In the genomic region with DNA sequence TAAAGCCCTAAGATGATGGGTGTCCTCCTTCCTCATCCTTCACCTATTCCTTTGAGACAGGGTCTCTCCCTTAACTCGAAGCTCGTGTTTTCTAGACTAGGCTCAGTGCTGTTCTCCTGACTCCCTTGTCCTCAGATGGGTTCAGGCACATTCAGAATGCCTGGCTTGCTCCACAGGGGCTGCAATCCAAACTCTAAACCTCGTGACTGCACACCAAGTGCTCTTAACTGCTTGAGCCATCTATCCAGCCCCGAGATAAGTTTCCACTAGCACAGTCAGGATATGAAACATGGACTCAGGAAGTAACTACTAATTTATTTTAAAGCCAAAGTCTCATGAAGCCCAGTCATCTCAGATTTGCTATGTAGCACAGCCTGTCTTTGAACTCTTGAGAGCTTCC, we compare ENCODE assay signal across 13 mouse cellular contexts. TPM values are rescaled to one million over a fixed set of nuclear protein-coding genes. Genes with fewer than 3 reads are reported as not detected.
DNase-seq lines count a peak whose midpoint lies in the region; ATAC-seq and TF ChIP-seq lines count a peak whose summit lies in the region.
"Had no signal": no experiment of that assay in that cellular context is flagged by ENCODE, and none has a peak within 500 bp of the region (broad histone marks: within the 10 kb centered on the region; RNA-seq: fewer than 3 reads in every experiment).

No protein-coding gene starts in this region.

- ATAC-seq in forebrain, embryonic 12.5 days (ENCODE audit: low FRiP score): no peak
- no peak for ATAC-seq in forebrain, embryonic 16.5 days
- no peak for ATAC-seq in midbrain, embryonic 12.5 days (ENCODE audit: low FRiP score, low read depth)
- no peak for ATAC-seq in midbrain, embryonic 11.5 days (ENCODE audit: low FRiP score)
- ATAC-seq in neural tube, embryonic 14.5 days (ENCODE audit: low read depth): no peak
- ATAC-seq: liver, postnatal 0 days had no signal

- no peak for TF ChIP-seq CTCF in lung, adult 2 months (IDR thresholded peaks at IDR 0.05; ENCODE audit: insufficient read depth, low read length)

- no peak overlapping the region for H3K4me3 ChIP-seq in forebrain, embryonic 12.5 days (replicated peaks)
- no peak overlapping the region for H3K4me3 ChIP-seq in forebrain, embryonic 16.5 days (replicated peaks; ENCODE audit: low read length)
- H3K4me3 ChIP-seq in midbrain, embryonic 12.5 days: no peak overlapping the region
- H3K4me3 ChIP-seq in midbrain, embryonic 11.5 days (ENCODE audit: low read depth, low read length): no peak overlapping the region
- H3K4me3 ChIP-seq in lung, adult 2 months (replicated peaks; ENCODE audit: extremely low read depth, low read depth, low read length): no peak overlapping the region
- H3K4me3 ChIP-seq in neural tube, embryonic 14.5 days (ENCODE audit: low read depth, low read length): no peak overlapping the region
- H3K4me3 ChIP-seq: embryonic facial prominence, embryonic 12.5 days; heart, embryonic 10.5 days had no signal

- DNase-seq in midbrain, embryonic 11.5 days (ENCODE audit: low spot score, missing footprints): no peak
- DNase-seq in lung, adult 2 months: peak; percentile 46
- no peak for DNase-seq in thymus, postnatal 25 days
- DNase-seq in layer of hippocampus, adult 9-10 months (ENCODE audit: low spot score): no peak
- DNase-seq: kidney, postnatal 14 days; liver, postnatal 0 days; thymus, postnatal 14 days had no signal

- WGBS in forebrain, embryonic 12.5 days: 81% methylated on average over 4 of the region's 4 CpGs
- WGBS in forebrain, embryonic 16.5 days: 82% methylated on average over 4 of the region's 4 CpGs
- WGBS in midbrain, embryonic 12.5 days: 83% methylated on average over 4 of the region's 4 CpGs
- WGBS in midbrain, embryonic 11.5 days: 79% methylated on average over 4 of the region's 4 CpGs
- WGBS in lung, adult 2 months: 36% methylated on average over 4 of the region's 4 CpGs
- WGBS in neural tube, embryonic 14.5 days: 70% methylated on average over 4 of the region's 4 CpGs

- H3K36me3 ChIP-seq in forebrain, embryonic 12.5 days (replicated peaks): peaks cover 26% of the 10 kb centered on the region
- no peaks in the 10 kb centered on the region; the same call in 1 of the 2 replicates for H3K36me3 ChIP-seq in forebrain, embryonic 16.5 days (ENCODE audit: control insufficient read depth, insufficient read depth)
- H3K36me3 ChIP-seq in midbrain, embryonic 12.5 days: peaks cover 25% of the 10 kb centered on the region
- no peaks in the 10 kb centered on the region for H3K36me3 ChIP-seq in midbrain, embryonic 11.5 days (ENCODE audit: control insufficient read depth, insufficient read depth, low read length)
- H3K36me3 ChIP-seq in neural tube, embryonic 14.5 days (ENCODE audit: control insufficient read depth, insufficient read depth, low read length): peaks cover 12% of the 10 kb centered on the region; the same call in 1 of the 2 replicates
- H3K36me3 ChIP-seq: embryonic facial prominence, embryonic 12.5 days had no signal

- no peak for TF ChIP-seq POLR2A in lung, adult 2 months (IDR thresholded peaks at IDR 0.05; ENCODE audit: borderline replicate concordance, extremely low read depth, low read depth, low read length)

- H3K27ac ChIP-seq in forebrain, embryonic 12.5 days: peak overlapping the region; percentile 76
- no peak overlapping the region for H3K27ac ChIP-seq in forebrain, embryonic 16.5 days (ENCODE audit: low read length)
- peak overlapping the region; percentile 76; the same call in 1 of the 2 replicates for H3K27ac ChIP-seq in midbrain, embryonic 12.5 days (replicated peaks)
- no peak overlapping the region for H3K27ac ChIP-seq in midbrain, embryonic 11.5 days (ENCODE audit: low read depth, low read length)
- peak overlapping the region; percentile 62; the same call in 1 of the 2 replicates for H3K27ac ChIP-seq in neural tube, embryonic 14.5 days (ENCODE audit: low read depth, low read length)
- H3K27ac ChIP-seq: embryonic facial prominence, embryonic 12.5 days had no signal

- no peaks in the 10 kb centered on the region for H3K9me3 ChIP-seq in forebrain, embryonic 12.5 days
- H3K9me3 ChIP-seq in forebrain, embryonic 16.5 days (ENCODE audit: control insufficient read depth, low read length): no peaks in the 10 kb centered on the region
- no peaks in the 10 kb centered on the region for H3K9me3 ChIP-seq in midbrain, embryonic 12.5 days
- H3K9me3 ChIP-seq in midbrain, embryonic 11.5 days (ENCODE audit: control insufficient read depth, low read length): no peaks in the 10 kb centered on the region
- no peaks in the 10 kb centered on the region for H3K9me3 ChIP-seq in neural tube, embryonic 14.5 days (ENCODE audit: control insufficient read depth, low read length)
- H3K9me3 ChIP-seq: embryonic facial prominence, embryonic 12.5 days; heart, embryonic 10.5 days had no signal

- H3K9ac ChIP-seq in forebrain, embryonic 12.5 days: no peak overlapping the region
- no peak overlapping the region for H3K9ac ChIP-seq in forebrain, embryonic 16.5 days (replicated peaks; ENCODE audit: low read depth, low read length)
- H3K9ac ChIP-seq in midbrain, embryonic 12.5 days (replicated peaks): no peak overlapping the region
- H3K9ac ChIP-seq in midbrain, embryonic 11.5 days (ENCODE audit: low read length): no peak overlapping the region
- H3K9ac ChIP-seq in neural tube, embryonic 14.5 days (replicated peaks; ENCODE audit: low read depth, low read length): no peak overlapping the region
- H3K9ac ChIP-seq: embryonic facial prominence, embryonic 12.5 days; liver, postnatal 0 days had no signal

- peaks cover 18% of the 10 kb centered on the region for H3K4me1 ChIP-seq in forebrain, embryonic 12.5 days
- H3K4me1 ChIP-seq in forebrain, embryonic 16.5 days (replicated peaks; ENCODE audit: control insufficient read depth, insufficient read depth, low read length): peaks cover 17% of the 10 kb centered on the region
- peaks cover 25% of the 10 kb centered on the region for H3K4me1 ChIP-seq in midbrain, embryonic 12.5 days
- H3K4me1 ChIP-seq in midbrain, embryonic 11.5 days (ENCODE audit: control insufficient read depth, insufficient read depth, low read length): no peaks in the 10 kb centered on the region; the same call in 1 of the 2 replicates
- peaks cover 17% of the 10 kb centered on the region for H3K4me1 ChIP-seq in lung, adult 2 months (ENCODE audit: control insufficient read depth, insufficient read depth, low read length)
- H3K4me1 ChIP-seq in neural tube, embryonic 14.5 days (ENCODE audit: control insufficient read depth, insufficient read depth, low read length): peaks cover 27% of the 10 kb centered on the region

- no peaks in the 10 kb centered on the region for H3K27me3 ChIP-seq in forebrain, embryonic 12.5 days
- no peaks in the 10 kb centered on the region for H3K27me3 ChIP-seq in forebrain, embryonic 16.5 days (replicated peaks; ENCODE audit: control insufficient read depth, insufficient read depth, low read length)
- H3K27me3 ChIP-seq in midbrain, embryonic 12.5 days: no peaks in the 10 kb centered on the region
- no peaks in the 10 kb centered on the region for H3K27me3 ChIP-seq in midbrain, embryonic 11.5 days (ENCODE audit: control insufficient read depth, insufficient read depth, low read length)
- no peaks in the 10 kb centered on the region for H3K27me3 ChIP-seq in neural tube, embryonic 14.5 days (ENCODE audit: control insufficient read depth, insufficient read depth, low read length)
- H3K27me3 ChIP-seq: embryonic facial prominence, embryonic 12.5 days had no signal

- no peak overlapping the region for H3K4me2 ChIP-seq in forebrain, embryonic 12.5 days
- no peak overlapping the region for H3K4me2 ChIP-seq in forebrain, embryonic 16.5 days (ENCODE audit: low read length)
- no peak overlapping the region for H3K4me2 ChIP-seq in midbrain, embryonic 12.5 days (replicated peaks)
- no peak overlapping the region for H3K4me2 ChIP-seq in midbrain, embryonic 11.5 days
- H3K4me2 ChIP-seq in neural tube, embryonic 14.5 days (ENCODE audit: low read depth, low read length): no peak overlapping the region
- H3K4me2 ChIP-seq: embryonic facial prominence, embryonic 12.5 days had no signal

RNA-seq across cellular contexts. Expression of a gene that starts 26.3 kb away (rescaled TPM):
- polyA plus RNA-seq in forebrain, embryonic 12.5 days (2016; fragmentation: Nextera tagmentation; extraction: Ambion mirVana): 12.2 and 13.7 TPM in 2 replicates
- polyA plus RNA-seq in forebrain, embryonic 16.5 days (2015; fragmentation: Nextera tagmentation; extraction: Ambion mirVana): 13.1 and 18.2 TPM in 2 replicates
- 16.2 and 19.0 TPM in 2 replicates for polyA plus RNA-seq in midbrain, embryonic 12.5 days (2016; fragmentation: Nextera tagmentation; extraction: Ambion mirVana)
- polyA plus RNA-seq in midbrain, embryonic 11.5 days (2014; fragmentation: Nextera tagmentation; extraction: Ambion mirVana): 5.8 and 6.8 TPM in 2 replicates
- polyA plus RNA-seq in lung, adult 2 months (2012; rRNA removed): 19.3 and 22.1 TPM in 2 replicates
- 25.3 and 28.7 TPM in 2 replicates for polyA plus RNA-seq in neural tube, embryonic 14.5 days (2014; fragmentation: Nextera tagmentation; extraction: Ambion mirVana)

RNA-seq across cellular contexts. Expression of a gene that starts 27.3 kb away (rescaled TPM):
- 43.0 and 43.1 TPM in 2 replicates for polyA plus RNA-seq in forebrain, embryonic 12.5 days (2016; fragmentation: Nextera tagmentation; extraction: Ambion mirVana)
- polyA plus RNA-seq in forebrain, embryonic 16.5 days (2015; fragmentation: Nextera tagmentation; extraction: Ambion mirVana): 38.0 and 41.5 TPM in 2 replicates
- polyA plus RNA-seq in midbrain, embryonic 12.5 days (2016; fragmentation: Nextera tagmentation; extraction: Ambion mirVana): 36.0 and 36.4 TPM in 2 replicates
- polyA plus RNA-seq in midbrain, embryonic 11.5 days (2014; fragmentation: Nextera tagmentation; extraction: Ambion mirVana): 48.9 and 51.3 TPM in 2 replicates
- polyA plus RNA-seq in lung, adult 2 months (2012; rRNA removed): 7.1 and 7.5 TPM in 2 replicates
- 27.9 and 40.6 TPM in 2 replicates for polyA plus RNA-seq in neural tube, embryonic 14.5 days (2014; fragmentation: Nextera tagmentation; extraction: Ambion mirVana)

RNA-seq across cellular contexts. Expression of a gene that starts 39.8 kb away (rescaled TPM):
- polyA plus RNA-seq in forebrain, embryonic 12.5 days (2016; fragmentation: Nextera tagmentation; extraction: Ambion mirVana): 7.2 and 8.1 TPM in 2 replicates
- polyA plus RNA-seq in forebrain, embryonic 16.5 days (2015; fragmentation: Nextera tagmentation; extraction: Ambion mirVana): 8.6 and 9.2 TPM in 2 replicates
- polyA plus RNA-seq in midbrain, embryonic 12.5 days (2016; fragmentation: Nextera tagmentation; extraction: Ambion mirVana): 8.7 TPM in 2 replicates
- polyA plus RNA-seq in midbrain, embryonic 11.5 days (2014; fragmentation: Nextera tagmentation; extraction: Ambion mirVana): 3.7 and 4.5 TPM in 2 replicates
- polyA plus RNA-seq in lung, adult 2 months (2012; rRNA removed): 21.3 and 22.2 TPM in 2 replicates
- 7.6 and 9.4 TPM in 2 replicates for polyA plus RNA-seq in neural tube, embryonic 14.5 days (2014; fragmentation: Nextera tagmentation; extraction: Ambion mirVana)

RNA-seq across cellular contexts. Expression of a gene that starts 55.1 kb away (rescaled TPM):
- polyA plus RNA-seq in forebrain, embryonic 12.5 days (2016; fragmentation: Nextera tagmentation; extraction: Ambion mirVana): 22.0 and 23.9 TPM in 2 replicates
- 18.6 and 19.2 TPM in 2 replicates for polyA plus RNA-seq in forebrain, embryonic 16.5 days (2015; fragmentation: Nextera tagmentation; extraction: Ambion mirVana)
- 22.6 and 25.8 TPM in 2 replicates for polyA plus RNA-seq in midbrain, embryonic 12.5 days (2016; fragmentation: Nextera tagmentation; extraction: Ambion mirVana)
- polyA plus RNA-seq in midbrain, embryonic 11.5 days (2014; fragmentation: Nextera tagmentation; extraction: Ambion mirVana): 16.0 and 17.9 TPM in 2 replicates
- polyA plus RNA-seq in lung, adult 2 months (2012; rRNA removed): 35.8 and 40.8 TPM in 2 replicates
- 13.7 and 15.7 TPM in 2 replicates for polyA plus RNA-seq in neural tube, embryonic 14.5 days (2014; fragmentation: Nextera tagmentation; extraction: Ambion mirVana)

RNA-seq across cellular contexts. Expression of a gene that starts 55.2 kb away (rescaled TPM):
- polyA plus RNA-seq in forebrain, embryonic 12.5 days (2016; fragmentation: Nextera tagmentation; extraction: Ambion mirVana): 27.5 and 30.8 TPM in 2 replicates
- polyA plus RNA-seq in forebrain, embryonic 16.5 days (2015; fragmentation: Nextera tagmentation; extraction: Ambion mirVana): 44.5 and 46.5 TPM in 2 replicates
- 27.5 and 28.1 TPM in 2 replicates for polyA plus RNA-seq in midbrain, embryonic 12.5 days (2016; fragmentation: Nextera tagmentation; extraction: Ambion mirVana)
- 25.9 and 29.7 TPM in 2 replicates for polyA plus RNA-seq in midbrain, embryonic 11.5 days (2014; fragmentation: Nextera tagmentation; extraction: Ambion mirVana)
- 5.0 and 11.4 TPM in 2 replicates for polyA plus RNA-seq in lung, adult 2 months (2012; rRNA removed)
- polyA plus RNA-seq in neural tube, embryonic 14.5 days (2014; fragmentation: Nextera tagmentation; extraction: Ambion mirVana): 41.6 and 45.8 TPM in 2 replicates

Comparison
In these comparisons a context has a peak if more than half of its experiments do, and no peak if none do; other contexts are left out.
1. H3K27ac ChIP-seq: peak in forebrain, embryonic 12.5 days (single experiment), midbrain, embryonic 12.5 days (single experiment) and neural tube, embryonic 14.5 days (single experiment); none in forebrain, embryonic 16.5 days (single experiment) and midbrain, embryonic 11.5 days (single experiment).